Mouse (Mus musculus) embryo, embryonic 10 days (tissue): ENCODE results near the gene Pla2g4e.

Source experiments
- DNase-seq: peaks from one replicate; pipeline ENCODE4 v3.0.0-alpha.2; 2015; ENCODE audit warnings: low spot score

Gene Pla2g4e

GRCm38 (mm10) chr2:120122983-120123382, 122.2 kb downstream of the Pla2g4e start:
- DNase-seq, result no peak

- DNase-seq, result no peak
These were observed 127.8 kb downstream of the Pla2g4e start for GRCm38 (mm10) chr2:120117346-120117745.
